Mouse (Mus musculus) layer of hippocampus, adult 8-10 months (tissue): ENCODE data around the gene Phc3. TPM values are rescaled to one million over a fixed set of nuclear protein-coding genes. Genes with fewer than 3 reads are reported as not detected.
A peak's percentile ranks its signal among the peaks of the same experiment; 100 is the strongest.
"Not testable (repeated sequence)": the region's sequence is repeated elsewhere in the genome, so short reads cannot be mapped to it uniquely, and the experiment has no call there.

Experiments used
- DNase-seq, 2 experiments: peaks; one replicate each; pipeline ENCODE4 v3.0.0; 2022; ENCODE audit warnings: low spot score in 2 of 2
- total RNA-seq, 4 experiments: library from RNA; stranded (reverse); gene quantifications; 2 replicates each; pipeline ENCODE4 v1.2.4; 2022

Phc3 gene
- total RNA-seq, 4 experiments from 2014 or later: 38.8 to 48.7 (median 45.4) TPM

DNA sequence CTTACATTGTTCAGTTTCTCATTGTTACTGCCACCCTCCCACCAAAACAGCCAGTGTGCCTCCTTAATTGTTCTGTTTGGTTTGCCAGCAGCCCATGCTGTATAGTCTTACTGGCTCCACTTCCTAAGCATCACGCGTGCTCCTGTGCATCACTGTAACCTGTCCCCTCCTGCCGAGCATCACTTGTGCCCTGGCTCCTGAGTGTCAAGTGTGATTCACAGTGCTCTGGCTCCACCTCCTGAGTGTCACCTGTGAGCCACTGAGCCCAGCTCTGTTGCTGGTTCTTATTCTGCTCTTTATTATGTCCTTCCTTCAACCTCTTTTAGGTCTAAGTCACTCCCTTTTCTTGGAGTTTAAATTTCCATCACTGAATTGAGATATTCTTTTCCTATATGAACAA lies 81.8 kb downstream of the Phc3 start:
- DNase-seq: no peak

DNA sequence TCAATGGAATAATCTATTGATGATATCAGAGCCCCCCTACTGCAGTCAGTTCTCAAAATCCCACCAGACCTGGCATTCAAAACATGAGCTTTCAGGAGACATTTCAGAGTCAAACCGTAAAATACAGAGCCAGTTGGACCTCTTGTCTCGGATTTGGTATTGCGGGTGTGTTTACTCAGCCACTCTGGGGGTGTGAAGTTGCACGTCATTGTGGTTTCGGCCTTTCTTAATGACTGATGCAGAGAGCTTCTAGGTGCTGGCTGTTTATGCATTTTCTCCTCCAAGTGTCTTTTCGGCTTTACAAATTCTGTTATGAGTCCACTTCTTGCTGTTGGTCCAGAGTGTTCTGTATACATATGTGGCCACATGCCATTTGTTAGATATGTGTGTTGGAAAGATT lies 92.5 kb downstream of the Phc3 start:
- no peak for DNase-seq

GRCm38 (mm10) chr3:30869995-30870394 lies 99.2 kb downstream of the Phc3 start:
- no peak for DNase-seq

DNA sequence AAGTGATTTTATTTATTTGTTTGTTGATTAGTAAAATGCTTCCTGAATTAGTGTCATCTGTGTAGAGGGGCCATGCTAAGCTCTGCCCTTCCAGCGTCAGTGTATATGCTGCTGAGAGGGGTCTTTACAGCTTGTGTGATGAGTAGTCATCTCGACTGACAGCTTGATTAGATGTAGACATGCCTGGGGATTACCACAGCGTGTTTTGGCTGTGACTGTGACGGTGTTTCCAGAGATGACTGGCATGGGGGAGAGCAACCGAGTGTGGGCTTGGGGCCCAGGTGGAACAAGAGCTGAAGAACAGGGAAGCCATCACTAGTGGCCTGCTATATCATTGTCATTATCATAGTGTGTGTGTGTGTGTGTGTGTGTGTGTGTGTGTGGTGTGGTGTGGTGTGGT lies 100.6 kb downstream of the Phc3 start:
- no peak for DNase-seq

DNA sequence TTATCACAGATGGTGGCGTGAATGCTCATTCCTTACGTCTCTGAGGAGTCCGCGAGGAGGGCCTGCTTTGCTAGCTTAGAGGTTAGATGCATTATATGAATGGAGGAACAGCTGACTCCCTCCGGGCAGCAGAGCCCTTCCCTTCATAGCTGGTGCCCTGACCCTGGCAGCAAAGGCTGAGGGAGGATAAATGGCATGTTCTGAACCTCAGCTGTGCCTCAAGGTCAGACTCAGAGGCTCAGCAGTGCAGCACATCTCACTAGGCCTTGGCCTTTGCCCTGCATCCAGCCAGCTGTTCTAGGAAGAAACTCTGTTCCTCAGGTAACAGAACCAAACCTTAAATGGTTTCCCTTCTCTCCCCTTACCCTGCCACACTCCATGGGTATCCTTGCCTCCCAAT lies 101.0 kb downstream of the Phc3 start:
- no peak for DNase-seq

- no peak for DNase-seq
Measured at GRCm38 (mm10) chr3:30864640-30865039, 104.6 kb downstream of the Phc3 start.

DNA sequence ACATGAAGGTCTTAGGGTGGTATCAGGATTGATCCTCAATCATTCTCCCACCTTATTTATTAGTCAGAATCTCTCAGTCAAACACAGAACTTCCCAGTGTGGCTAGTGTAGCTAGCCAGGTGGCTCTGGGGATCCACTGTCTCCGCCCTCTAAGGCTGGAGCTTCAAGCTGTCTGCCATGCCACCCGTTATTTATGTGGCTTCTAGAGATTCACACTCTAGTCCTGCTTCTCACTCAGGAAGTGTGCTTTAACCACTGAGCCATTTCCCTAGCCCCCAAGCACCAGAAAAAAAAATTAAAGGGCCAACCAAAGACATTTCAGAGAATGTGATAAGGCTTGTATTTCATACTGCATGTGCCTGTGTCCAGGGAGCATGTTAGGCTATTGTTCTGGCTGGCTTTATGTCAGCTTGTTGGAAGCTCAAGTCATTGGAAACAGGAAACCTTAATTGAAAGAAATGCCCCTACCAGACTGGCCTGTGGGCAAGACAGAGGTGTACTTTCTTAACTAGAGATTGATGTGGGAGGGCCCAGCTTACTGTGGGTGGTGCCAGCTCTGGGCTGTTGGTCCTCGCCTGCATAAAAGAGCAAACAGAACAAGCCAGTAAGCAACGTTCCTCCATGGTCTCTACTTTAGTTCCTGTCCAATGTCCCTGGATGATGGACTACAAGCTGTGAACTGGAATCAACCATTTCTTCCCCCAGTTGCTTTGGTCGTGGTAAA lies 105.3 kb downstream of the Phc3 start:
- no peak for DNase-seq

GRCm38 (mm10) chr3:30860705-30861104 lies 108.5 kb downstream of the Phc3 start:
- no peak for DNase-seq

DNA sequence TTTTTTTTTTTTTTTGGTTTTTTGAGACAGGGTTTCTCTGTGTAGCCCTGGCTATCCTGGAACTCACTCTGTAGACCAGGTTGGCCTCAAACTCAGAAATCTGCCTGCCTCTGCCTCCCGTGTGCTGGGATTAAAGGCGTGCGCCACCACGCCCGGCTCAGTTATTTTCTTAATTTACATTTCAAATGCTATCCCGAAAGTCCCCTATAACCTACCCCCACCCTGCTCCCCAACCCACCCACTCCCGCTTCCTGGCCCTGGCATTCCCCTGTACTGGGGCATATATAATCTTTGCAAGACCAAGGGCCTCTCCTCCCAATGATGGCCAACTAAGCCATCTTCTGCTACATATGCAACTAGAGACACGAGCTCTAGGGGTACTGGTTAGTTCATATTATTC lies 109.6 kb downstream of the Phc3 start:
- DNase-seq: not testable (repeated sequence)

- DNase-seq: peak; percentile 22 to 59
Measured at GRCm38 (mm10) chr3:30855604-30856458, 113.4 kb downstream of the Phc3 start, which contains the start of gene Gpr160. TSS of gene Gpr160 (plus strand) at chr3:30855950.

- DNase-seq: no peak
Measured at GRCm38 (mm10) chr3:30853596-30853995, 115.6 kb downstream of the Phc3 start.

GRCm38 (mm10) chr3:30851422-30851821 lies 117.8 kb downstream of the Phc3 start:
- no peak for DNase-seq

Other genes with a start within 250 kb of the Phc3 start
- gene Samd7, start 223.1 kb downstream of the Phc3 start, total RNA-seq: not detected
- gene Sec62, start 176.5 kb downstream of the Phc3 start, total RNA-seq: 100 to 1,000 TPM in 1 of 4 experiments, 10 to 100 TPM in 3; 90.6 to 104 (median 95.9) TPM
- gene Gpr160, start 113.5 kb downstream of the Phc3 start, total RNA-seq: 1 to 10 TPM in 3 of 4 experiments, under 1 TPM in 1; 0.43 to 3.3 (median 2.2) TPM
- 10 to 100 TPM; 53.2 to 62.0 (median 57.1) TPM for gene Prkci, start 26.3 kb upstream of the Phc3 start, total RNA-seq
- gene Skil, start 125.6 kb upstream of the Phc3 start, total RNA-seq: 10 to 100 TPM; 60.7 to 74.8 (median 65.5) TPM
- gene Cldn11, start 180.5 kb upstream of the Phc3 start, total RNA-seq: 100 to 1,000 TPM in 3 of 4 experiments, 10 to 100 TPM in 1; 98.5 to 162 (median 138) TPM